Mouse (Mus musculus) G1E (cell line): ENCODE data around the gene Tuba1a.

Source experiments
- CTCF ChIP-seq: IDR thresholded peaks from 2 replicates; pipeline ENCODE4 v1.5.1; 2012; ENCODE audit warnings: low read depth, low read length, inconsistent platforms, mixed read lengths
- GATA1 ChIP-seq: IDR thresholded peaks from 2 replicates; pipeline ENCODE4 v1.6.1; 2012; ENCODE audit warnings: borderline replicate concordance, low read length, inconsistent platforms, mixed read lengths
- TAL1 ChIP-seq: conservative IDR thresholded peaks from 2 replicates; pipeline ENCODE4 v1.6.1; 2012; ENCODE audit warnings: low read depth, low read length, inconsistent platforms, mixed read lengths

DNA sequence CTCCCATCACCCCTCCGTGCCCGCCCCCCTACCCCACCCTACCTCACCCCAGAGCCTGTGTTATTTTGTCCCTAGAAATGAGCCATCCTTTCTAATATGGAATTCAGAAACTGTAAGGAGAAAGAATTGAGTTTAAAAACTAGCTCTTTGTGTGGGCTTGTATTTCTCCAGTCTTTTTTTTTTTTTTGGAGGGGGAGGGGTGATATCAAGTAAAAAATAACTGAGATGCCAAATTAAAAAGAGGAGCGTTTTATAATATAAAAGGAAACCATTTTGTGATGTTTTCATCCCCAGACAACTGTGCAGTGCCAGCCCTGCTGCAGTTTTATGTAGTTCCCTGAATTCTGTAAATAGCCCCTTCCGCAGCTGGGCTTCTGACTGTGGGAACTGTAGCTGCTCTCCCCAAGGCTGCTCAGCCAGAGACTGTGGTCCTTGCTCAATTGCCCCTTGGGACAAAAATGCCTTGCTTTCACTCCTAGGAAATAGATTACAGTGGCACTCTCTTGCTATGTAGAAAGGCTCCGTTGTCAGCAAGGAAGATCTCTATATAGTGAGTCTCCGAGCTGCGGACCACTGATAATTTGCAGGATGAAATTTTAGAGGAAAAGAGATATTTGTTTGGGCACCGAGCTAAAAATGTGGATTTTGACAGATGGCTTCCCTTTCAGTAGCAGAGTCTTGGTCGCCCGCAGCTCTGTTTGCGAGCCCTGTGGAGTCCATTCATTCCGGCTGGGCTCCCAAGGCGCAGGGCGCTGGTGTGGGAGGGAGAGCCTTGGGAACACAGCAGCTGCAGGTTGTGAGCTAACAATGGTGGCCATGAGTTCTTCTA is 1.1 kb upstream of the Tuba1a start:
- TF ChIP-seq CTCF (no peak), TAL1 (no peak), GATA1 (no peak)
